Mouse (Mus musculus): Measurements from ENCODE around the gene Me3. TPM values are rescaled to one million over a fixed set of nuclear protein-coding genes. Genes with fewer than 3 reads are reported as not detected.
"Not testable (repeated sequence)": the region's sequence is repeated elsewhere in the genome, so short reads cannot be mapped to it uniquely, and the experiment has no call there.

Me3 gene
- polyA plus RNA-seq, 1 experiment from 2014 or later, result 0.17 TPM

DNA sequence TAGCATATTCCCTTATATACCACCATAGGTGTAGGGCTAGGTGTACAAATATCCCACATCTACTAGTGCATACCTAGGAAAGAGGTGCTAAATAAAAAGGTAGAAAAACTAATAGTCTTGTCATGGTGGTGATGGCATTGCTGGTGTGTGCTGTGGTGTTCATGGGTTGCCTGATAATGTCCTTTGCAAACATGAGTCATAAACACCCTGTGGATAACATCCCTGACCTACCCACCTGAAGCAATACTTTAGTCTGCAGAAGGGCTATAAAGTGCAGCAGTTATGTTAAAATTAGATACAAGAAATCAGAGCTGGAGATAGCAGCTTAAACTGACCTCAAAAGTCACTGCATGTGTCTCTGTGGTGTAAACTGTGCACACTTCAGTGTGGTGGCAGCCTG lies 80.9 kb downstream of the Me3 start:
- H3K27ac ChIP-seq, result no peak overlapping the region
- no peaks in the 10 kb centered on the region for H3K27me3 ChIP-seq (replicated peaks)
- H3K36me3 ChIP-seq, result no peaks in the 10 kb centered on the region
- H3K9me3 ChIP-seq (replicated peaks), result no peaks in the 10 kb centered on the region
- no peak overlapping the region for H3K9ac ChIP-seq
- H3K4me3 ChIP-seq, result no peak overlapping the region
- H3K4me2 ChIP-seq, result no peak overlapping the region
- no peaks in the 10 kb centered on the region for H3K4me1 ChIP-seq
- ATAC-seq, result no peak

DNA sequence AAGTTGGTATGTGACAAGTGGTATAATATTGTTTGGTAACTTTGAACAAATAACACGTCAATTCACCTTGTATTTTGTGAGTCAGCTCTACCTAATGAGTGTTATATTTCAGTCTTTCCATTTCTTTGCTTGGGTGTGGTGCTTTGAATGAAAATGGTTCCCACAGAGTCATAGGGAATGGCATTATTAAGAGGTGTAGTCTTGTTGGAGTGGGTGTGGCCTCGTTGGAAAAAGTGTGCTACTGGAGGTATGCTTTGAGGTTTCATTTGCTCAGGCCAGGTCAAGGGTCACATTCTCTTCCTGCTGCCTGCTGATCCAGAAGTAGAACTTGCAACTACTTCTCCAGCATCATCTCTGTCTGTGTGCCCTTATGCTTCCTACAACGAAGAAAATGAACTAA lies 84.0 kb downstream of the Me3 start:
- H3K4me3 ChIP-seq, result no peak overlapping the region
- no peaks in the 10 kb centered on the region for H3K27me3 ChIP-seq (replicated peaks)
- 64% methylated on average over 3 of the region's 3 CpGs for WGBS (ENCODE audit: insufficient replicate concordance)
- no peak overlapping the region for H3K27ac ChIP-seq
- H3K9me3 ChIP-seq (replicated peaks), result no peaks in the 10 kb centered on the region
- ATAC-seq, result no peak
- H3K4me1 ChIP-seq, result no peaks in the 10 kb centered on the region
- H3K4me2 ChIP-seq, result no peak overlapping the region
- no peak overlapping the region for H3K9ac ChIP-seq
- no peaks in the 10 kb centered on the region for H3K36me3 ChIP-seq

DNA sequence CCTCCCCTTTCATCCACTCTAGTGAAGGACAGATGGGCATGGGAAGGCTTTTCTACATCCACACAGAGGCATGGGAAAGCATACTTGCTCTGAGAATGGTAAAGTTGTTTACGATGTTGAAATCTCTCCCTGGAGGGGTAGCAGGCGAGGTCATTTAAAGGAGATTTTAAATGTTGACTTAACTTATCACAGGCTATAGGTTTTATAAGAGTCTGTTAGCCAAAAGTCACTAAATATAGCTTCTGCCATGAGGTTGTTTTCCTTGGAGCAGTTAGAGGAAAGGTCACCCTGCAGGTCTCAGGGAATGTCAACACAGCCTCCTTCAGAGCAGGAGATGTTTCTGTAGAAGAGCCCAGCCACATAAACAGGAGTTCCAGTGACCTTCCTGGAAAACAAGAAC lies 85.3 kb downstream of the Me3 start:
- H3K4me1 ChIP-seq, result no peaks in the 10 kb centered on the region
- H3K4me2 ChIP-seq, result no peak overlapping the region
- H3K9me3 ChIP-seq (replicated peaks), result no peaks in the 10 kb centered on the region
- WGBS (ENCODE audit: insufficient replicate concordance), result 56% methylated on average over 2 of the region's 2 CpGs
- no peaks in the 10 kb centered on the region for H3K36me3 ChIP-seq
- no peak overlapping the region for H3K27ac ChIP-seq
- no peak overlapping the region for H3K9ac ChIP-seq
- H3K27me3 ChIP-seq (replicated peaks), result no peaks in the 10 kb centered on the region
- no peak overlapping the region for H3K4me3 ChIP-seq
- ATAC-seq, result no peak

DNA sequence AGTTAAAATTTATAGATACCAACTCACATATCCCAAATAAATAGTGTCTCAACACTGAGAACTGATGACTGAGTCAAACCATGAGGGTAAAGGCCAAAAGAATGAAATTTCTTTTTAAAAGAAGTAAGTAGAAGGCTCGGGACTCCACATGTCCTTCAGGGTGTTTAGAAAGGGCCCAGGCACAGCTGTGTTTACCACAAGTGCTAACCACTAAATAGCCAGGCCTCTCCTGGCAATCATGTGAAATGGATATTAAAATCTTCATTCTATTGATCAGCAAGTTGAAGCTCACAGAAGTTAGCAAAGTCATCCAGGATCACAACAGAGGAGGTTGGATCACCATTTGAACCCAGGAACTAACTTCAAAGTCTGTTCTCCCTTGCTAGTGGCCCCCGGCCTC lies 86.1 kb downstream of the Me3 start:
- 42% methylated on average over 2 of the region's 2 CpGs for WGBS (ENCODE audit: insufficient replicate concordance)
- ATAC-seq, result no peak

DNA sequence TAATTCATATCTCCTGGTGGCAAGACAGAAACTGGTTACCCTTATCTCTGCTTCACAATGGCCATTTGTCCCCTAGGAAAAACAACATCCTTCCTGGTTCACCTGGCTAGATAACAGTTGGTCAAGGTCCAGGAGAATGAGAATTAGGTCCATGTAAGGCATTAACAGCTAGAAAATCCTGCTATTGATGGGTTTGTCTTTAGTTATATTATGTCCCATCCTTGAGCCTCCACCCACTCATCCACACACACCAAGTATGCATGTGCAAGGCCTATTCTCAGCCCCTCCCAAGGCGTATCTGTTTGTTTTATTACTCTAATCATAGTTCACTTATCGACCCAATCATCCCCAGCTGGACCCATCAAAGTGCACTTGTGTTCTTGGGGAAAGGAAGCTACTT lies 88.1 kb downstream of the Me3 start:
- Histone ChIP-seq H3K36me3 (no peaks in the 10 kb centered on the region), H3K9me3 (replicated peaks) (no peaks in the 10 kb centered on the region), H3K27ac (no peak overlapping the region), H3K4me1 (no peaks in the 10 kb centered on the region), H3K9ac (no peak overlapping the region), H3K4me2 (no peak overlapping the region), H3K27me3 (replicated peaks) (no peaks in the 10 kb centered on the region), H3K4me3 (no peak overlapping the region)
- 73% methylated on average over 2 of the region's 2 CpGs for WGBS (ENCODE audit: insufficient replicate concordance)
- ATAC-seq, result no peak

More for the DNA sequence above, 86.1 kb downstream of the Me3 start:
- H3K27me3 ChIP-seq (replicated peaks), result no peaks in the 10 kb centered on the region
- H3K4me3 ChIP-seq, result no peak overlapping the region
- no peak overlapping the region for H3K4me2 ChIP-seq
- H3K27ac ChIP-seq, result no peak overlapping the region
- H3K36me3 ChIP-seq, result no peaks in the 10 kb centered on the region
- H3K9me3 ChIP-seq (replicated peaks), result no peaks in the 10 kb centered on the region
- no peak overlapping the region for H3K9ac ChIP-seq
- no peaks in the 10 kb centered on the region for H3K4me1 ChIP-seq

DNA sequence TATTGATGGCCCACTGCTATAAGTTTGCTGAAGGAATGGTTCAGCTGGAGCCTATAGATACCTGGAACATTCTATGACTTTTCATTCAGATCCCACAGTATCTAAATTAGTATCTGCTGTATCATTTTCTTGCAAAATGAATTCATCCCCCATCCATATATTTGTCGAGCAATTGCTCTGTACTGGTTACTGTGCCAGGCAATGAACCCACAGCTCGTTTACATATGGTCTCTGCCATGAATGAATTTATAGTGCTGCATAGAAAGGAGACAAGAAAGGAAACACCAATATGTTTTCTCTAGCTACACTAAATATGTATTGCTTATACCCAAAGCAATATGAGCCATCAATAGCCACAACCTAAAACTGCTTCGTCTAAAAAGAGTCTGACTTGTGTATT lies 94.5 kb downstream of the Me3 start:
- Histone ChIP-seq H3K9ac (no peak overlapping the region), H3K27me3 (replicated peaks) (no peaks in the 10 kb centered on the region), H3K4me3 (no peak overlapping the region), H3K27ac (no peak overlapping the region), H3K4me2 (no peak overlapping the region), H3K9me3 (replicated peaks) (no peaks in the 10 kb centered on the region), H3K4me1 (no peaks in the 10 kb centered on the region), H3K36me3 (no peaks in the 10 kb centered on the region)
- 66% methylated on average over 3 of the region's 3 CpGs for WGBS (ENCODE audit: insufficient replicate concordance)
- no peak for ATAC-seq

DNA sequence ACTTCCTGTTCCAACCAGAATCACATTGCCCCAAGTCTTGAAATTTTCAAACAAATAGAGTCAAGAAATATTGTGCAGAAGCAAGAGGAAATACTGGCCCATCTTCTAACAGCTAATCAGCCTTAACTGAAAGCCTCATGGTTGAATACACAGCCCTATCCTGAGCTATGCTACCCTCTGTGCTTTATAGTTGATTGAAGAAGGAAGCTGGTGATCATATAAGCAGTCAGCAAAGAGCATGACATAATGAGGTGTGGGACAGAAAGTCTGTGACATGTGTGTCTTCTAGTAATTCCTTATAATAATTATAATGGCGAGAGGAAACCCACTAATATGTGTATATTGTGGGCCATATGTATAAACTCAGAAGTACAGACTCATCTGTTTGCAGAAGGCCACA lies 95.4 kb downstream of the Me3 start:
- WGBS (ENCODE audit: insufficient replicate concordance), result 44% methylated on average over 1 of the region's 1 CpGs
- no peak for ATAC-seq

DNA sequence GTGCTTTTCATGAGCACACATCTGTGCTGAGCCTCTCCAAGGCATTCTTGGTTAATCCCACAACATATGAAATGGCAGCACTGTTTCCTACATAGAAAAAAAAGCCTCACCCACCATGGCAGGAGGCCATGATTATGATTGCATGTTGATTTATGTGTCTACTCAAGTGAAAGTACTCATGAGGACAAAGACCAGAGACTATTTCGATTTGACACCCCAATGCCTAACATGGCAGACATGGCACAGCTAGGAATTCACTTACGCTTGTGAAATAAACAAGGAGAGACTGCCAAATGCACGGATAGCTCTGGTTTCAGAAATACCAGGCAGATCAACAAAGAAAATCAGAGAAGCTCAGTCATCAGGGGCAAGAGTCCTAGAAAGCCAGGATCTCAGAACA lies 96.2 kb downstream of the Me3 start:
- no peak overlapping the region for H3K4me3 ChIP-seq
- no peak for ATAC-seq
- 54% methylated on average over 3 of the region's 3 CpGs for WGBS (ENCODE audit: insufficient replicate concordance)
- H3K9ac ChIP-seq, result no peak overlapping the region
- no peaks in the 10 kb centered on the region for H3K27me3 ChIP-seq (replicated peaks)
- no peaks in the 10 kb centered on the region for H3K36me3 ChIP-seq
- no peaks in the 10 kb centered on the region for H3K4me1 ChIP-seq
- no peak overlapping the region for H3K27ac ChIP-seq
- no peak overlapping the region for H3K4me2 ChIP-seq
- H3K9me3 ChIP-seq (replicated peaks), result no peaks in the 10 kb centered on the region

More for the DNA sequence above, 95.4 kb downstream of the Me3 start:
- H3K36me3 ChIP-seq, result no peaks in the 10 kb centered on the region
- no peak overlapping the region for H3K27ac ChIP-seq
- no peak overlapping the region for H3K4me2 ChIP-seq
- no peak overlapping the region for H3K4me3 ChIP-seq
- H3K4me1 ChIP-seq, result no peaks in the 10 kb centered on the region
- H3K9ac ChIP-seq, result no peak overlapping the region
- H3K9me3 ChIP-seq (replicated peaks), result no peaks in the 10 kb centered on the region
- H3K27me3 ChIP-seq (replicated peaks), result no peaks in the 10 kb centered on the region

DNA sequence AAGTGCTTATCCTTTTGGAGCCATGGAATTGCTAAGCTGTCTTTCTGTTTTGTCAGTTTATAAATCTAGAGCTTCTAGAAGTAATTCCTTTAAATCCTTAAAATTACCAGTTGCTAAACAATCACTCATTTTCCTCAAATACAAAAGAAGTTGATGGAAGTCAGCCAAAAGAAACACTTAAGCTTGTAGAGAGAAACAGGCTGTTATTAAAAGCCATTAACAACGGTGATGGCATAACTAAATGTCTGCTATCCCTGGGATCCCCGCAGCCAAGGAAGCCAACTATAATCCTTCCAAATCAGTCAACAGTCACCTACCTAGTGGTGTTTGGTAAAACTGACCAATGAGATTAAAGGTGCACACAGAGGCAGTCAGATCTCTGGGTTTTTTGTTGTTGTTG lies 98.3 kb downstream of the Me3 start:
- no peaks in the 10 kb centered on the region for H3K36me3 ChIP-seq
- no peak overlapping the region for H3K4me3 ChIP-seq
- H3K4me2 ChIP-seq, result no peak overlapping the region
- 79% methylated on average over 2 of the region's 2 CpGs for WGBS (ENCODE audit: insufficient replicate concordance)
- no peak overlapping the region for H3K9ac ChIP-seq
- no peak overlapping the region for H3K27ac ChIP-seq
- ATAC-seq, result no peak
- H3K4me1 ChIP-seq, result no peaks in the 10 kb centered on the region
- no peaks in the 10 kb centered on the region for H3K27me3 ChIP-seq (replicated peaks)
- H3K9me3 ChIP-seq (replicated peaks), result no peaks in the 10 kb centered on the region

DNA sequence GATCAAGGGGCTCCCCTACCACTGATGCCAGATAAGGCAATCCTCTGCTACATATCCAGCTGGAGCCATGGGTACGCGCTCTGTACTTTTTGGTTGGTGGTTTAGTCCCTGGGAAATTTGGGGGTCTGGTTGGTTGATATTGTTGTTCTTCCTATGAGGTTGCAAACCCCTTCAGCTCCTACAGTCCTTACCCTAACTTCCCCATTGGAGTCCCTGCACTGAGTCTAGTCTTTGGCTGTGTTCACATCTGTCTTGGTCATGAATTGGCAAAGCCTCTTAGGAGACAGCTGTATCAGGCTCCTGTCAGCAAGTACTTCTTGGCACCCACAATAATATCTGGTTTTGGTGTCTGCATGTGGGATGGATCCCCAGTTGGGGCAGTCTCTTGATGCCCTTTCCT lies 98.9 kb downstream of the Me3 start:
- not testable (repeated sequence) for H3K4me3 ChIP-seq; ATAC-seq; H3K4me2 ChIP-seq; H3K4me1 ChIP-seq; H3K27me3 ChIP-seq (replicated peaks); H3K9me3 ChIP-seq (replicated peaks); H3K9ac ChIP-seq; H3K36me3 ChIP-seq; H3K27ac ChIP-seq
- 81% methylated on average over 2 of the region's 2 CpGs for WGBS (ENCODE audit: insufficient replicate concordance)

DNA sequence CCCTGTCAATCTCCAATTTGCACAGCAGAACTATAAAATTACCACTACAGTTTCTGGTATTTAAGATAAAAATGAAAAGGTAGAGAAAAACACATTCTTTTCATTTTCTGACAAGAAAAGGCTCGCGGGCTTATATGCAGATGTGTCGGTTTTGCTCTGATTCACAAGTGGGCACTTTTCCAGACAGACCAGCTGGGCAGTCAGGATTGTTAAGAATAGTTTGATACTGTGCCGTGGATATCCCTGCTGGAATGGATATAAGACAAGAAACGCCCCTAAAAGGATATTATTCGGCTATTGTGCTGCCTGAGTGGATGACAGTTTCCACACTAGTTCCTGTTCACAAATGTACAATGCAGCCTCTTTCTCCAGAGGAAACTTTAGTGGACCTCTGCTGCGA lies 116.2 kb downstream of the Me3 start:
- ATAC-seq, result no peak
- H3K4me3 ChIP-seq, result no peak overlapping the region
- no peak overlapping the region for H3K4me2 ChIP-seq
- no peaks in the 10 kb centered on the region for H3K9me3 ChIP-seq (replicated peaks)
- WGBS (ENCODE audit: insufficient replicate concordance), result 56% methylated on average over 7 of the region's 7 CpGs
- no peak overlapping the region for H3K27ac ChIP-seq
- H3K27me3 ChIP-seq (replicated peaks), result no peaks in the 10 kb centered on the region
- no peaks in the 10 kb centered on the region for H3K36me3 ChIP-seq
- H3K9ac ChIP-seq, result no peak overlapping the region
- H3K4me1 ChIP-seq, result no peaks in the 10 kb centered on the region

DNA sequence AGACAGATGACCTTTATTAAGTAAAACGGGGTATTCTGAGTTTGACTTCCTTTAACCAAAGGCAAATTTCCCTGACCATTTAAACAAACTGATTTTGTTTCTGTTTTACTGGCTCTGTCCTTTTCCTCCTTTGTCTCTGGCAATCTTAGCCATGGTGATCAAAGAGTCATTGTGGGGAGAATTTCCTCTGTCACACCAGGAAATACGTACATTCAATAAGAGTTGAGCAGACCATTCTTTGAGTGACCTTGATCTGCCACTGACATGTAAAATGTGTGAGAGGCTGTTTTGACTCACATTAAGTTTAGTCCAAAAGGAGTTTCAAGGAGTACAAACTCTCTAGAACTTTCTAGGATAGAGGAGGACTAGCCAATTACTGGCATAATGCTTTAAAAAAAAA lies 117.0 kb downstream of the Me3 start:
- Histone ChIP-seq H3K36me3 (no peaks in the 10 kb centered on the region), H3K9me3 (replicated peaks) (no peaks in the 10 kb centered on the region), H3K27me3 (replicated peaks) (no peaks in the 10 kb centered on the region), H3K4me2 (no peak overlapping the region), H3K4me3 (no peak overlapping the region), H3K27ac (no peak overlapping the region), H3K9ac (no peak overlapping the region), H3K4me1 (no peaks in the 10 kb centered on the region)
- 48% methylated on average over 2 of the region's 2 CpGs for WGBS (ENCODE audit: insufficient replicate concordance)
- no peak for ATAC-seq

DNA sequence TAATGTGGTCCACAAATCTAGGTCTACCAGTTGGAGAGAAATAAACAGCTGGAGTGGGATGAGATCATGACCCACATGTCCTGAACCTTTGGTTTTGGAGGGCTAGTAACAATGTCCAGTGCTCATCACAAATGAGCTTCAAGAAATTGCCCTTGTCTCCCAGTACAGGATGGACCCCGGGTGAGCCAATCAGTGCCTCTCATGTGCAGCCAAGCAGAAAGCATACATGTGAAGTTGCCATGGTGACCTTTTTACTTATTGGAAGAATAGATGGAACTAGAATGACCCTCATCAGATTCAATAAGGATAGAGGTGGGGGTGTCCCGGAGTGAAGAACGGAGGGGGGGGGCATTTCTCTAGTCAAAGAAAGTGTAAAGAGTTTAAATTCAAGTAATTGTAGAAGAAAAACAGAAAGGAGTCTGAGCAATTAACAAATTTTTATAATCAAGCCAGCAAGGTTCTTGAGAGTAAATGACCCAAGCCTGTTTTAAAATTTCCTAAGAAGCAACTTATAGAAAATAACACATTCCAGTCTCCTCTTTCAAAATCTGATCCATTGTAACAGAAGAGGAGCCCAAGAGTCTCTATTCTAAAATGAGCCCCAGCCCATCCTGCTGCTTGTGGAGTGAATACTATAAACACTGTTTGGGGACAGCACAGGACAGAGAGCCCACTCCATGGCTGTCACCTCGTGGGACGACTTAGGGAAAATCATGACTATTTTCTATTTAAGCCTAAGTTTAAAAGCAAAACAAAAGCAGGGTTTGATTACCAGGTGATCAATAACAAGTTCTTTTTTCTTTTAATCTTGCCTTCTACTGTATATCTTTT lies 134.7 kb downstream of the Me3 start:
- WGBS (ENCODE audit: insufficient replicate concordance), result 71% methylated on average over 5 of the region's 5 CpGs
- H3K9ac ChIP-seq, result no peak overlapping the region
- no peak for ATAC-seq

More for the DNA sequence above, 134.7 kb downstream of the Me3 start:
- Histone ChIP-seq H3K4me1 (no peaks in the 10 kb centered on the region), H3K27ac (no peak overlapping the region), H3K4me2 (no peak overlapping the region), H3K27me3 (replicated peaks) (no peaks in the 10 kb centered on the region), H3K36me3 (no peaks in the 10 kb centered on the region), H3K9me3 (replicated peaks) (no peaks in the 10 kb centered on the region), H3K4me3 (no peak overlapping the region)

Data from liver, embryonic 12.5 days (tissue).